Mouse (Mus musculus) forebrain, embryonic 12.5 days (tissue): ENCODE data around the gene Spint4. TPM values are rescaled to one million over a fixed set of nuclear protein-coding genes. Genes with fewer than 3 reads are reported as not detected.
A peak's percentile ranks its signal among the peaks of the same experiment; 100 is the strongest.

ENCODE experiments used
- ATAC-seq: fragments of 200-750 bp; cut with Nextera tagmentation; 2 replicates; pipeline ENCODE4 v1.8.0; 2017; ENCODE audit warnings: moderate TSS enrichment; ENCODE audit not compliant: low FRiP score
- H3K27ac ChIP-seq: fragments of 300-500 bp; sonication (generic); 2 replicates; pipeline ENCODE4 v1.5.1; 2016; ENCODE audit warnings: mild to moderate bottlenecking
- H3K27me3 ChIP-seq: fragments of 300-500 bp; sonication (generic); 2 replicates; pipeline ENCODE4 v1.6.1; 2016; ENCODE audit warnings: mild to moderate bottlenecking
- H3K36me3 ChIP-seq: fragments of 300-500 bp; sonication (generic); replicated peaks from 2 replicates; pipeline ENCODE4 v1.6.1; 2016; ENCODE audit warnings: mild to moderate bottlenecking
- H3K4me1 ChIP-seq: fragments of 300-500 bp; sonication (generic); 2 replicates; pipeline ENCODE4 v1.6.1; 2016
- H3K4me2 ChIP-seq: fragments of 300-500 bp; sonication (generic); 2 replicates; pipeline ENCODE4 v1.6.1; 2016; ENCODE audit warnings: mild to moderate bottlenecking, moderate library complexity
- H3K4me3 ChIP-seq: fragments of 300-500 bp; sonication (generic); replicated peaks from 2 replicates; pipeline ENCODE4 v1.5.1; 2016; ENCODE audit warnings: mild to moderate bottlenecking
- H3K9ac ChIP-seq: fragments of 300-500 bp; sonication (generic); 2 replicates; pipeline ENCODE4 v1.6.1; 2016; ENCODE audit warnings: mild to moderate bottlenecking
- H3K9me3 ChIP-seq: fragments of 300-500 bp; sonication (generic); 2 replicates; pipeline ENCODE4 v1.6.1; 2016
- WGBS: fragments of 180-500 bp; shearing (Covaris S2); methylation state at CpG from one replicate; pipeline ENCODE4 v1.1.7; 2016; 5-methylcytosine and 5-hydroxymethylcytosine counted together
- polyA plus RNA-seq: library from polyadenylated mRNA; unstranded; fragments of >200 nt; fragmentation: Nextera tagmentation; extraction: Ambion mirVana; gene quantifications from 2 replicates; pipeline ENCODE4 v1.2.1, GENCODE M21; 2016

Spint4 gene
- not detected in 2 replicates for polyA plus RNA-seq

- Histone ChIP-seq H3K36me3 (no peaks in the 10 kb centered on the region), H3K4me1 (no peaks in the 10 kb centered on the region), H3K9me3 (no peaks in the 10 kb centered on the region), H3K27me3 (no peaks in the 10 kb centered on the region), H3K9ac (no peak within 1 kb of the TSS), H3K4me3 (no peak within 1 kb of the TSS), H3K4me2 (no peak within 1 kb of the TSS), H3K27ac (no peak within 1 kb of the TSS)
- WGBS: 76% methylated on average over 4 of the region's 4 CpGs
- ATAC-seq: no peak
Measured at GRCm38 (mm10) chr2:164698201-164698600, at the start of gene Spint4. Gene Spint4 (plus strand): TSS chr2:164698501.

GRCm38 (mm10) chr2:164655858-164656257 is 42.4 kb upstream of the Spint4 start, which contains the start of gene Wfdc10:
Gene Wfdc10 (plus strand): TSS chr2:164656046.
- Histone ChIP-seq H3K4me3 (no peak within 1 kb of the TSS), H3K36me3 (no peaks in the 10 kb centered on the region), H3K27me3 (no peaks in the 10 kb centered on the region), H3K4me2 (no peak within 1 kb of the TSS), H3K9ac (no peak within 1 kb of the TSS), H3K4me1 (no peaks in the 10 kb centered on the region), H3K9me3 (no peaks in the 10 kb centered on the region), H3K27ac (no peak within 1 kb of the TSS)
- 20% methylated on average over 11 of the region's 11 CpGs for WGBS
- no peak for ATAC-seq

GRCm38 (mm10) chr2:164656483-164656882 is 41.8 kb upstream of the Spint4 start, which contains the start of gene Wfdc9:
Gene Wfdc9 (minus strand): TSS chr2:164656583.
- Histone ChIP-seq H3K4me1 (no peaks in the 10 kb centered on the region), H3K4me3 (no peak within 1 kb of the TSS), H3K4me2 (no peak within 1 kb of the TSS), H3K9me3 (no peaks in the 10 kb centered on the region), H3K9ac (no peak within 1 kb of the TSS), H3K27ac (no peak within 1 kb of the TSS), H3K36me3 (no peaks in the 10 kb centered on the region), H3K27me3 (no peaks in the 10 kb centered on the region)
- 88% methylated on average over 9 of the region's 9 CpGs for WGBS
- ATAC-seq: no peak

- no peak for ATAC-seq
- Histone ChIP-seq H3K4me1 (no peaks in the 10 kb centered on the region), H3K36me3 (no peaks in the 10 kb centered on the region), H3K9me3 (no peaks in the 10 kb centered on the region), H3K9ac (no peak overlapping the region), H3K4me2 (no peak overlapping the region), H3K27ac (no peak overlapping the region), H3K27me3 (no peaks in the 10 kb centered on the region), H3K4me3 (no peak overlapping the region)
- WGBS: 87% methylated on average over 7 of the region's 7 CpGs
Measured at GRCm38 (mm10) chr2:164664851-164665250, 33.5 kb upstream of the Spint4 start.

DNA sequence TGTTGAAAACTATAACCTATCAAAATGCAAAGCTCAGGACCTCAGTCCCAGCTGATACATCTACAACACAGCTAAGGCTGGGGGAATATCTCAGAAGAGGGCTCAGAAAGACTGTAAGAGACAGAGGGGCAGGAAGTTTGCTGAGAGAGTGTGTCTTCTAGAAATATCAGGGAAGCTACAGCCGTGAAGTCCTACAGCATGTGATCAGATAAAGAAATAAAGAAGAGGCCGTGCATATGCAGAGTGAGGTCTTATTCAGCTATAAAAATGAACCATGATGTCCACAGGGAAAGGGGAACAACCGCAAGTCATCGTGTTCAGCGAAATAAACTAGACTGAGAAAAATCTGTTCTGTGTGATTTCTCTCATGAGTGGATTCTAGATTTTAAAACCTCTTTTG is 28.0 kb upstream of the Spint4 start:
- 84% methylated on average over 5 of the region's 5 CpGs for WGBS
- H3K4me2 ChIP-seq: no peak overlapping the region
- no peak overlapping the region for H3K4me3 ChIP-seq
- no peak overlapping the region for H3K27ac ChIP-seq
- no peaks in the 10 kb centered on the region for H3K4me1 ChIP-seq
- no peaks in the 10 kb centered on the region for H3K36me3 ChIP-seq
- no peaks in the 10 kb centered on the region for H3K9me3 ChIP-seq
- no peak for ATAC-seq
- H3K27me3 ChIP-seq: no peaks in the 10 kb centered on the region
- no peak overlapping the region for H3K9ac ChIP-seq

DNA sequence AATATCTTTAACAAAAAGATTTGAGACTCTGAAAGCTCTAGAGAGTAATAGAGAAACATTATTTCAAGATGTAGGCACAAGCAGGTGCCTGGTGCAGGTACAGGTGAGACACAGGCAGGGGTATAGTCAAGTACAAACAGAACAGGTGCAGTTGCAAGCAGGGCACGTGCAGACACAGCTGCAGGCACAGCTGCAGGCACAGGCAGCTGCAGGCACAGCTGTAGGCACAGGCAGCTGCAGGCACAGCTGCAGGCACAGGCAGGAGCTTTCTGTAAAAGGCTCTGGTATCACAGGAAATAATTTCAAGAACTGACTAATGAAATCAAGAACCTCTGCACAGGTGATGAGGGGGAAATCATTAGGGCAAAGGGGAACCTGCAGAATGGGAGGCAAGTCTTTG is 27.4 kb upstream of the Spint4 start:
- H3K4me3 ChIP-seq: no peak overlapping the region
- no peak for ATAC-seq

DNA sequence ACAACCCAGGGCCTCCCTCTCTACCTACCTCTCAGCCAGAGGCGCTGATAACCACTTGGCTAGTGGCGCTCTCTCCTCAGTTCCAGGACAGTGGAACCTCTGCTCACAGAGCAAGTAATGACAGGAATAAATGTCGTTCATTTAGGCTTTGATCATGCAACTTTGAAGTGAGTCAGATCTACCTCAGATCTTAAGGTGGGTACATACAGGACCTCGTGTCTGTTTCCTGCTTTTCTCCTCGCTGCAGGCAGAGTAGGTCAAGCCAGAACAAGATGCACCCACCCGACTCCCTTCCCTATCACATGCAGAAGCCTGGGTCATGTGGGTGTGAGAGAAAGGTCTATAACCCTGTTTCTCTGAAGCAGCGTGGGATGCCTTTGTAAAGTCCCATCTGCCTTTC is 24.3 kb upstream of the Spint4 start, which contains the start of gene Wfdc11:
Gene Wfdc11 (minus strand): TSS at position 101 of the 400 bp plus-strand sequence.
- Histone ChIP-seq H3K4me3 (no peak within 1 kb of the TSS), H3K9ac (no peak within 1 kb of the TSS), H3K4me1 (peaks cover 4% of the 10 kb centered on the region; the same call in 1 of the 2 replicates), H3K9me3 (0 out of 2 replicates have a peak, but pooled peaks cover 3% of the 10 kb centered on the region), H3K27ac (no peak within 1 kb of the TSS), H3K27me3 (no peaks in the 10 kb centered on the region), H3K4me2 (no peak within 1 kb of the TSS), H3K36me3 (no peaks in the 10 kb centered on the region)
- WGBS: 88% methylated on average over 7 of the region's 7 CpGs
- ATAC-seq: no peak

More for the DNA sequence above, 27.4 kb upstream of the Spint4 start:
- H3K9me3 ChIP-seq: no peaks in the 10 kb centered on the region
- 27% methylated on average over 1 of the region's 1 CpGs for WGBS
- H3K4me2 ChIP-seq: no peak overlapping the region
- H3K36me3 ChIP-seq: no peaks in the 10 kb centered on the region
- no peak overlapping the region for H3K27ac ChIP-seq
- H3K9ac ChIP-seq: no peak overlapping the region
- H3K27me3 ChIP-seq: no peaks in the 10 kb centered on the region
- H3K4me1 ChIP-seq: no peaks in the 10 kb centered on the region

DNA sequence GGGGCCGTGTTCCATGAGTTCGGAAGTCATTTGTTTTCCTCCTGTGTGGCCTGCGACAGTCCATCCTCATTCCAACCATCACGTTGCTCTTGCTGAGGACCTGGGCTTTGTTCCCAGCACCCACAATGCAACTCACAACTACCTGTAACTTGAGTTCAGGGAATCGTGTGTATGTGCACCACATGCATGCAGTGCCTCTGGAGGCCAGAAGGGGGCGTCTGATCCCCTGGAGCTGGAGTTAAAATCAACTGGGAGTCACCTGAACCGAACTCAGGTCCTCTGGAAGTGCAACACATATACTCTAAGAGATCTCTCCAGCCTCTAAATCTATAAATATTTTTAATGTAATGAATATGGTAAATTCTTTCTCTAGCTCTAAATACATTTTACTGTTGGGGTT is 22.2 kb upstream of the Spint4 start:
- Histone ChIP-seq H3K4me2 (no peak overlapping the region), H3K27ac (no peak overlapping the region), H3K36me3 (no peaks in the 10 kb centered on the region), H3K4me3 (no peak overlapping the region), H3K27me3 (no peaks in the 10 kb centered on the region), H3K9ac (no peak overlapping the region), H3K9me3 (0 out of 2 replicates have a peak, but pooled peaks cover 3% of the 10 kb centered on the region), H3K4me1 (peaks cover 6% of the 10 kb centered on the region; the same call in 1 of the 2 replicates)
- 81% methylated on average over 7 of the region's 7 CpGs for WGBS
- no peak for ATAC-seq

DNA sequence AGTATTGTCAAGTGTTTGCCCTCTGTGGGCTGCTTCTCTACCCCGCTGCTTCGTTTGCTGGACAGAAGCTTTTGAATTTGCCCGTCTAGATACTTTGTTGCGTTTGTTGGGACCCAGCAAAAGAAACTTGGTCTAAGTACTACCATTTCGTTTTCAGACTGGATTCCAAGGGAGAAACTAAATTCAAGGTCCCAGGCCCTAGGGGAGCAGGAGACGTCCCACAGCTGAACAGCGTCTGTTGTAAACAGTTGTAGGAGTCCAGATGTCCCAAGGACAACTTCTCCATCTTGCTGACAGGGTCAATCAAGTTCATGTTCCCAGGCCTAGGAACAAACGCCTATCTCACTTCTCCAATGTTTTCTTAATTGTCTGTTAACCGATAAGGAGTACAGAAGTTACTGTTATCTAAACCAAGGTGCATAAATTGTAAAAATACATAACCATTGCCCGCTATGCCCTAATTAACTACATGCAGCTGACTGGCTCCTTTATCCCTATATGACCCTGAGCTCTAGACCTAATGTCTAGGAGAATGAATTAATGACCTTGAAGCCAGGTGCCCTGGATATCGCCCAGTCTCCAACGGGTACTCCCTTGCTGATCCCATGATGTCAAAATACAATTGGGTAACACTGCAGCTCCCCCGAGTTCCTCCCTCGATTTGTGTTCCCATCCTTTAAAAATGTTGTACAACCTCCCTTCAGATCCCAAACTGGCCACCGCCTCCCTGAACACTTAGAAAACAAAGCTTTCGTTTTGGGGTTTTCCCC is 21.2 kb upstream of the Spint4 start:
- peaks cover 6% of the 10 kb centered on the region; the same call in 1 of the 2 replicates for H3K4me1 ChIP-seq
- 87% methylated on average over 16 of the region's 16 CpGs for WGBS
- ATAC-seq: no peak

DNA sequence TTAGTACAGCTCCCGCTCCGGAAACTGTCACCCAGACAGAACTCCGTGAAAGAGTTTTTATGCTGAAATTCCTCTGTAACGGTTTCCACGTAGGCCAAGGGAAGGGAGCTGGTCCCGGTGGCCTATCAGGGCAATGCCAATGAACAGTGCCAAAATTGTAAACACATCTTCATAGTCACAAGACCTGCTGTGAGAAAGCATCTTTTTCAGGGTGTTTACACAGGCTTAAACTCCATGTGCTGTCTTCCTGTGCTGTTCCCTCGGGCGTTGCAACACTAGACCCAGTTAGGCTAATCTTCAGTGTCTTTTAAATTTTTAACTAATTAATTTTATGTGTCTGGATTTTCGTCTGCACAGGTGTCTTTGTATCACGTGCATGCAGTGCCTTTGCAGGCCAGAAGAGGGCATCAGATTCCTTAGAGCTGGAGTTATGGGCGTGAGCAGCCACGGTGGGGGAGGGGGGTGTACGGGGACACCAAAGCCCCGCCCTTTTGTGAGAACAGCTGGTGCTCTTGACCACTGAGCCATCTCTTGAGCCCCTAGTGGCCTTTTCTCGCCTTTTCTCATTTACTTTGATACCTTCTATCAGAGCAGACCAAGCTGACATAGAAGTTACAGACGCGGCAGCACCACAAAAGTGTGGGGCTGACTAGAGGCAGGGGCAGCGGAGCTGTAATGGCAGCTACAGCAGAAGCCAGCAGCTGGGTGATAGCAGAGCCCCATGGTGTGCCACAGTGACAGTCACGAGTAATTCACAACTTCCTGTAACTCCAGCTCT is 19.3 kb upstream of the Spint4 start:
- H3K36me3 ChIP-seq: no peaks in the 10 kb centered on the region
- peaks cover 6% of the 10 kb centered on the region; the same call in 1 of the 2 replicates for H3K4me1 ChIP-seq
- ATAC-seq: peak; percentile 58
- peak overlapping the region; percentile 31 for H3K4me3 ChIP-seq
- H3K4me2 ChIP-seq: peak overlapping the region; percentile 53
- WGBS: 25% methylated on average over 19 of the region's 19 CpGs
- no peak overlapping the region for H3K27ac ChIP-seq
- 0 out of 2 replicates have a peak, but pooled peaks cover 3% of the 10 kb centered on the region for H3K9me3 ChIP-seq
- no peaks in the 10 kb centered on the region for H3K27me3 ChIP-seq
- no peak overlapping the region for H3K9ac ChIP-seq

More for the DNA sequence above, 21.2 kb upstream of the Spint4 start:
- Histone ChIP-seq H3K4me2 (no peak overlapping the region), H3K27me3 (no peaks in the 10 kb centered on the region), H3K27ac (no peak overlapping the region), H3K9me3 (0 out of 2 replicates have a peak, but pooled peaks cover 3% of the 10 kb centered on the region), H3K36me3 (no peaks in the 10 kb centered on the region), H3K9ac (no peak overlapping the region), H3K4me3 (no peak overlapping the region)

DNA sequence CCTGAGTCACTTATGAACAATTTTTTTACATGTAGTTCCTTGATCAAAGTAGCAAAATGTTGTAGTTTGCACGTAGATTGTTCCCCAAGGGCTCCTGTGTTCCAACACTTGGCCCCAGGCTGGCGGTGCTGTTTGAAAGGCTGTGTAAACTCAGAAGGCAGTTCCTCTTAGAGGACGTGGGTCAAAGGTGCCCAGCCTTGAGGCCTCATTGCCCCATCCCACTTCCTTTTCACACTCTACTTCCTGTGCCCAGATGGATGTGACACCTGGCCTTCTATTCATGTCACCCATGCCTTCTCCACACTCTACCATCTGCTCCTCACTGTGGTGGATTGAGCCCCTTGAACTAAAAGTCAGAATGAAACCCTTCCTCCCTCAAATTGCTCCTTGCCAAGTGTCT is 18.4 kb upstream of the Spint4 start:
- ATAC-seq: no peak
- Histone ChIP-seq H3K27ac (no peak overlapping the region), H3K4me1 (peaks cover 6% of the 10 kb centered on the region; the same call in 1 of the 2 replicates), H3K36me3 (no peaks in the 10 kb centered on the region), H3K4me2 (no peak overlapping the region), H3K27me3 (no peaks in the 10 kb centered on the region), H3K4me3 (no peak overlapping the region), H3K9me3 (0 out of 2 replicates have a peak, but pooled peaks cover 3% of the 10 kb centered on the region), H3K9ac (no peak overlapping the region)
- 71% methylated on average over 3 of the region's 3 CpGs for WGBS

- ATAC-seq: no peak
- Histone ChIP-seq H3K4me2 (no peak within 1 kb of the TSS), H3K27me3 (0 out of 2 replicates have a peak, but pooled peaks cover 4% of the 10 kb centered on the region), H3K27ac (no peak within 1 kb of the TSS), H3K9ac (no peak within 1 kb of the TSS), H3K4me1 (no peaks in the 10 kb centered on the region), H3K4me3 (no peak within 1 kb of the TSS), H3K9me3 (no peaks in the 10 kb centered on the region), H3K36me3 (no peaks in the 10 kb centered on the region)
- 84% methylated on average over 3 of the region's 3 CpGs for WGBS
Measured at GRCm38 (mm10) chr2:164684807-164685206, 13.5 kb upstream of the Spint4 start, which contains the start of gene Wfdc13. Gene Wfdc13 (plus strand): TSS chr2:164685107.
